Mouse (Mus musculus): ENCODE data around the gene Rps11. TPM values are rescaled to one million over a fixed set of nuclear protein-coding genes. Genes with fewer than 3 reads are reported as not detected.
"Not testable (repeated sequence)": the region's sequence is repeated elsewhere in the genome, so short reads cannot be mapped to it uniquely, and the experiment has no call there.

Rps11 gene
- total RNA-seq, 2 experiments from 2014 or later: 985 to 1,047 TPM

- peak in 1 of 2 experiments; percentile 74 for DNase-seq (ENCODE audit: low spot score in 2 of 2)
Measured at GRCm38 (mm10) chr7:45154993-45155514, 30.8 kb upstream of the Rps11 start.

- peak; percentile 94 to 98 for DNase-seq (ENCODE audit: low spot score in 2 of 2)
Measured at GRCm38 (mm10) chr7:45154096-45154992, 30.1 kb upstream of the Rps11 start, which contains the start of the genes Pih1d1 and Aldh16a1. TSS of gene Pih1d1 (plus strand) at chr7:45154303. TSS of gene Aldh16a1 (minus strand) at chr7:45154584.

- no peak for DNase-seq (ENCODE audit: low spot score in 2 of 2)
Measured at GRCm38 (mm10) chr7:45153586-45153985, 29.3 kb upstream of the Rps11 start.

- not testable (repeated sequence) for DNase-seq (ENCODE audit: low spot score in 2 of 2)
Measured at GRCm38 (mm10) chr7:45153052-45153451, 28.8 kb upstream of the Rps11 start.

GRCm38 (mm10) chr7:45151303-45151702, 27.1 kb upstream of the Rps11 start:
- peak in 1 of 2 experiments; percentile 49 for DNase-seq (ENCODE audit: low spot score in 2 of 2)

- DNase-seq (ENCODE audit: low spot score in 2 of 2): no peak
Measured at GRCm38 (mm10) chr7:45150321-45150720, 26.1 kb upstream of the Rps11 start.

GRCm38 (mm10) chr7:45149545-45149944, 25.3 kb upstream of the Rps11 start:
- no peak for DNase-seq (ENCODE audit: low spot score in 2 of 2)

- no peak for DNase-seq (ENCODE audit: low spot score in 2 of 2)
Measured at GRCm38 (mm10) chr7:45148534-45149098, 24.4 kb upstream of the Rps11 start.

- DNase-seq (ENCODE audit: low spot score in 2 of 2): no peak
Measured at GRCm38 (mm10) chr7:45147899-45148298, 23.7 kb upstream of the Rps11 start.

- no peak for DNase-seq (ENCODE audit: low spot score in 2 of 2)
Measured at GRCm38 (mm10) chr7:45147267-45147666, 23.0 kb upstream of the Rps11 start.

- DNase-seq (ENCODE audit: low spot score in 2 of 2): no peak
Measured at GRCm38 (mm10) chr7:45145460-45145859, 21.2 kb upstream of the Rps11 start.

GRCm38 (mm10) chr7:45144368-45145174, 20.3 kb upstream of the Rps11 start:
- DNase-seq (ENCODE audit: low spot score in 2 of 2): no peak

- DNase-seq (ENCODE audit: low spot score in 2 of 2): no peak
Measured at GRCm38 (mm10) chr7:45141914-45142313, 17.7 kb upstream of the Rps11 start.

- no peak for DNase-seq (ENCODE audit: low spot score in 2 of 2)
Measured at GRCm38 (mm10) chr7:45141319-45141718, 17.1 kb upstream of the Rps11 start.

GRCm38 (mm10) chr7:45139904-45140723, 15.9 kb upstream of the Rps11 start:
- DNase-seq (ENCODE audit: low spot score in 2 of 2): no peak

- no peak for DNase-seq (ENCODE audit: low spot score in 2 of 2)
Measured at GRCm38 (mm10) chr7:45138403-45138802, 14.2 kb upstream of the Rps11 start.

GRCm38 (mm10) chr7:45137171-45138006, 13.2 kb upstream of the Rps11 start:
- no peak for DNase-seq (ENCODE audit: low spot score in 2 of 2)

- peak; percentile 88 to 92 for DNase-seq (ENCODE audit: low spot score in 2 of 2)
Measured at GRCm38 (mm10) chr7:45135993-45136567, 11.8 kb upstream of the Rps11 start, which contains the start of the genes Gm45713 and Flt3l. TSS of gene Gm45713 (minus strand) at chr7:45136231. TSS of gene Flt3l (minus strand) at chr7:45136432.

GRCm38 (mm10) chr7:45135370-45135769, 11.1 kb upstream of the Rps11 start:
- no peak for DNase-seq (ENCODE audit: low spot score in 2 of 2)
